Mouse (Mus musculus) left cerebral cortex, postnatal 25 days (tissue): Measurements from ENCODE around the gene Cdkl2. TPM values are rescaled to one million over a fixed set of nuclear protein-coding genes. Genes with fewer than 3 reads are reported as not detected.

ENCODE experiments used
- DNase-seq, 2 experiments: peaks; one replicate each; pipeline ENCODE4 v3.0.0; 2022; ENCODE audit warnings: low spot score in 2 of 2, mixed read lengths in 1 of 2
- intact Hi-C: fragments of 180-260 bp; cut with DNase I; formaldehyde crosslinking; loops from one replicate; pipeline ENCODE4 v1.15.1; 2025
- total RNA-seq, 2 experiments: library from RNA; stranded (reverse); gene quantifications; 2 replicates each; pipeline ENCODE4 v1.2.3; 2021

The Cdkl2 gene
- 10 to 100 TPM; 38.6 to 40.9 TPM for total RNA-seq

- intact Hi-C loops = no loop called here
- no peak for DNase-seq
Observed at GRCm38 (mm10) chr5:92043783-92044182, at the start of gene Cdkl2. Gene Cdkl2 (minus strand): TSS chr5:92043883.

GRCm38 (mm10) chr5:92087469-92087868, 43.8 kb upstream of the Cdkl2 start:
- intact Hi-C loops = no loop called here
- DNase-seq = no peak

- DNase-seq = no peak
- intact Hi-C loops = no loop called here
Observed at GRCm38 (mm10) chr5:92085821-92086550, 42.3 kb upstream of the Cdkl2 start.

GRCm38 (mm10) chr5:92085246-92085645, 41.6 kb upstream of the Cdkl2 start:
- intact Hi-C loops = no loop called here
- DNase-seq = no peak

GRCm38 (mm10) chr5:92083417-92084038, 39.8 kb upstream of the Cdkl2 start, which contains the start of gene G3bp2:
Gene G3bp2 (minus strand): TSS chr5:92083719.
- peak; percentile 93 to 98 for DNase-seq
- intact Hi-C loops = loop anchor here (2.0 kb wide), 3 partner anchors 25 to 121 kb away; partner anchors contain the start of genes Rchy1 and Uso1

GRCm38 (mm10) chr5:92082821-92083401, 39.2 kb upstream of the Cdkl2 start:
- peak; percentile 60 to 62 for DNase-seq
- intact Hi-C loops = loop anchor here (2.0 kb wide), 3 partner anchors 26 to 120 kb away; partner anchors contain the start of genes Rchy1 and Uso1

GRCm38 (mm10) chr5:92081326-92081725, 37.6 kb upstream of the Cdkl2 start:
- intact Hi-C loops = no loop called here
- DNase-seq = no peak

GRCm38 (mm10) chr5:92080400-92080799, 36.7 kb upstream of the Cdkl2 start:
- intact Hi-C loops = no loop called here
- DNase-seq = no peak

- intact Hi-C loops = no loop called here
- no peak for DNase-seq
Observed at GRCm38 (mm10) chr5:92079304-92079703, 35.6 kb upstream of the Cdkl2 start.

- intact Hi-C loops = no loop called here
- no peak for DNase-seq
Observed at GRCm38 (mm10) chr5:92078751-92079150, 35.1 kb upstream of the Cdkl2 start.

- intact Hi-C loops = no loop called here
- no peak for DNase-seq
Observed at GRCm38 (mm10) chr5:92076273-92076672, 32.6 kb upstream of the Cdkl2 start.

GRCm38 (mm10) chr5:92074061-92074460, 30.4 kb upstream of the Cdkl2 start:
- no peak for DNase-seq
- intact Hi-C loops = no loop called here

- DNase-seq = no peak
- intact Hi-C loops = no loop called here
Observed at GRCm38 (mm10) chr5:92063192-92063591, 19.5 kb upstream of the Cdkl2 start.

- intact Hi-C loops = no loop called here
- DNase-seq = no peak
Observed at GRCm38 (mm10) chr5:92052866-92053265, 9.2 kb upstream of the Cdkl2 start.

GRCm38 (mm10) chr5:92050419-92050818, 6.7 kb upstream of the Cdkl2 start:
- DNase-seq = no peak
- intact Hi-C loops = no loop called here

GRCm38 (mm10) chr5:92042377-92043348, 1.0 kb downstream of the Cdkl2 start:
- DNase-seq = peak; percentile 96 to 98
- intact Hi-C loops = no loop called here

- DNase-seq = no peak
- intact Hi-C loops = no loop called here
Observed at GRCm38 (mm10) chr5:92019960-92020359, 23.7 kb downstream of the Cdkl2 start.

GRCm38 (mm10) chr5:92011756-92012155, 31.9 kb downstream of the Cdkl2 start:
- intact Hi-C loops = no loop called here
- no peak for DNase-seq

- intact Hi-C loops = no loop called here
- DNase-seq = no peak
Observed at GRCm38 (mm10) chr5:92009827-92010226, 33.9 kb downstream of the Cdkl2 start.
